Mouse (Mus musculus) ES-E14 (cell line): Measurements from ENCODE around the gene Dapk2. TPM values are rescaled to one million over a fixed set of nuclear protein-coding genes. Genes with fewer than 3 reads are reported as not detected.

ENCODE experiments used
- DNase-seq: peaks from one replicate; pipeline ENCODE4 v3.0.0-alpha.2; 2013; ENCODE audit warnings: low read depth, low spot score
- H3K27ac ChIP-seq: 2 replicates; pipeline ENCODE4 v1.5.1; 2012; ENCODE audit warnings: low read depth, mild to moderate bottlenecking, low read length, moderate library complexity, mixed read lengths; ENCODE audit not compliant: poor library complexity, insufficient read depth, severe bottlenecking
- H3K36me3 ChIP-seq: 2 replicates; pipeline ENCODE4 v1.6.1; 2012; ENCODE audit warnings: mild to moderate bottlenecking, low read length, moderate library complexity, mixed read lengths; ENCODE audit not compliant: control insufficient read depth, poor library complexity, insufficient read depth, severe bottlenecking
- H3K4me1 ChIP-seq, 2 experiments: fragments of 150-350 bp in 1 of 2; sonication (generic) in 1 of 2; 2 replicates each; pipeline ENCODE4 v1.6.1; 2012; ENCODE audit warnings: low read length in 2 of 2, mild to moderate bottlenecking in 1 of 2, mixed read lengths in 1 of 2; ENCODE audit not compliant: control insufficient read depth in 2 of 2, insufficient read depth in 2 of 2, poor library complexity in 1 of 2
- H3K4me3 ChIP-seq, 2 experiments: fragments of 150-350 bp in 1 of 2; sonication (generic) in 1 of 2; 2 replicates each; pipeline ENCODE4 v1.5.1; 2012; ENCODE audit warnings: low read length in 2 of 2, low read depth in 1 of 2, mild to moderate bottlenecking in 1 of 2, mixed read lengths in 1 of 2; ENCODE audit not compliant: insufficient read depth in 1 of 2, poor library complexity in 1 of 2, severe bottlenecking in 1 of 2
- H3K9ac ChIP-seq: 2 replicates; pipeline ENCODE4 v1.6.1; 2012; ENCODE audit warnings: low read depth, mild to moderate bottlenecking, low read length, mixed read lengths; ENCODE audit not compliant: poor library complexity, insufficient read depth, severe bottlenecking
- H3K9me3 ChIP-seq: fragments of 150-350 bp; sonication (generic); 2 replicates; pipeline ENCODE4 v1.6.1; 2012; ENCODE audit warnings: low read depth, mild to moderate bottlenecking, low read length; ENCODE audit not compliant: control insufficient read depth, insufficient read depth
- CHD2 ChIP-seq: IDR thresholded peaks from 2 replicates; pipeline ENCODE4 v1.6.1; 2014; ENCODE audit warnings: mild to moderate bottlenecking, low read depth, low read length, inconsistent platforms
- HCFC1 ChIP-seq: IDR thresholded peaks from 2 replicates; pipeline ENCODE4 v1.6.1; 2012; ENCODE audit warnings: low read length, inconsistent platforms, borderline replicate concordance; ENCODE audit not compliant: insufficient read depth
- MAFK ChIP-seq: IDR thresholded peaks from 2 replicates; pipeline ENCODE4 v1.6.1; 2014; ENCODE audit warnings: mild to moderate bottlenecking, low read depth, low read length, inconsistent platforms; ENCODE audit not compliant: insufficient read depth
- ZC3H11A ChIP-seq: IDR thresholded peaks from 2 replicates; pipeline ENCODE4 v1.6.1; 2012; ENCODE audit warnings: low read depth, mild to moderate bottlenecking, inconsistent platforms, low read length, borderline replicate concordance
- ZNF384 ChIP-seq: IDR thresholded peaks from 2 replicates; pipeline ENCODE4 v1.6.1; 2012; ENCODE audit warnings: low read depth, low read length, inconsistent platforms
- in situ Hi-C, 2 experiments: fragments of 600-800 bp; cut with MboI; formaldehyde crosslinking; loops; one replicate each; pipeline ENCODE4 v1.15.1; 2025; ENCODE audit warnings: low sequenced_read_pairs in 2 of 2, inconsistent platforms in 1 of 2; ENCODE audit not compliant: unreplicated experiment in 2 of 2
- total RNA-seq: library from RNA; depleted of rRNA; stranded (reverse); fragments of 300-350 nt; gene quantifications from 2 replicates; pipeline ENCODE4 v1.2.3, GENCODE M21; 2012

Gene Dapk2
- total RNA-seq, 1 experiment = 1.2 TPM

- no peak for TF ChIP-seq CHD2
- in situ Hi-C loops = no loop called here
These were observed 135.3 kb downstream of the Dapk2 start for GRCm38 (mm10) chr9:66293319-66293718.

GRCm38 (mm10) chr9:66294227-66294626, 136.2 kb downstream of the Dapk2 start:
- TF ChIP-seq CHD2 (no peak), ZNF384 (no peak), HCFC1 (no peak), MAFK (no peak), ZC3H11A (no peak)
- Histone ChIP-seq H3K9me3 (no peaks in the 10 kb centered on the region), H3K27ac (no peak overlapping the region), H3K9ac (no peak overlapping the region), H3K4me1 (no peaks in the 10 kb centered on the region), H3K36me3 (no peaks in the 10 kb centered on the region), H3K4me3 (no peak overlapping the region)
- in situ Hi-C loops = no loop called here
- DNase-seq = no peak

More at GRCm38 (mm10) chr9:66293319-66293718, 135.3 kb downstream of the Dapk2 start:
- Histone ChIP-seq H3K27ac (no peak overlapping the region), H3K9ac (no peak overlapping the region), H3K36me3 (no peaks in the 10 kb centered on the region), H3K4me3 (no peak overlapping the region), H3K9me3 (no peaks in the 10 kb centered on the region), H3K4me1 (no peaks in the 10 kb centered on the region)
- DNase-seq = no peak

- no peaks in the 10 kb centered on the region for H3K4me1 ChIP-seq
- no peak for DNase-seq
- TF ChIP-seq ZNF384 = no peak
- no peak for TF ChIP-seq CHD2
- no peak for TF ChIP-seq ZC3H11A
- TF ChIP-seq MAFK = no peak
- no peak for TF ChIP-seq HCFC1
- H3K4me3 ChIP-seq = no peak overlapping the region
- H3K9ac ChIP-seq = no peak overlapping the region
- H3K9me3 ChIP-seq = no peaks in the 10 kb centered on the region
- no peaks in the 10 kb centered on the region for H3K36me3 ChIP-seq
- no peak overlapping the region for H3K27ac ChIP-seq
- in situ Hi-C loops = no loop called here
These were observed 137.0 kb downstream of the Dapk2 start for GRCm38 (mm10) chr9:66294980-66295410.

- no peak overlapping the region for H3K27ac ChIP-seq
- no peak for DNase-seq
- no peak overlapping the region for H3K9ac ChIP-seq
- in situ Hi-C loops = no loop called here
- TF ChIP-seq HCFC1 (no peak), MAFK (no peak), ZC3H11A (no peak), CHD2 (no peak), ZNF384 (no peak)
- H3K4me1 ChIP-seq = no peaks in the 10 kb centered on the region
- no peaks in the 10 kb centered on the region for H3K9me3 ChIP-seq
- H3K36me3 ChIP-seq = no peaks in the 10 kb centered on the region
- no peak overlapping the region for H3K4me3 ChIP-seq
These were observed 137.6 kb downstream of the Dapk2 start for GRCm38 (mm10) chr9:66295577-66296120.

GRCm38 (mm10) chr9:66298783-66299182, 140.8 kb downstream of the Dapk2 start:
- in situ Hi-C loops = no loop called here
- Histone ChIP-seq H3K27ac (no peak overlapping the region), H3K36me3 (no peaks in the 10 kb centered on the region), H3K9me3 (no peaks in the 10 kb centered on the region), H3K9ac (no peak overlapping the region), H3K4me1 (no peaks in the 10 kb centered on the region), H3K4me3 (no peak overlapping the region)
- no peak for TF ChIP-seq ZNF384
- TF ChIP-seq MAFK = no peak
- TF ChIP-seq CHD2 = no peak
- TF ChIP-seq ZC3H11A = no peak
- no peak for TF ChIP-seq HCFC1
- no peak for DNase-seq
